Mouse (Mus musculus) neural tube, embryonic 12.5 days (tissue): ENCODE results near the gene Csdc2. TPM values are rescaled to one million over a fixed set of nuclear protein-coding genes. Genes with fewer than 3 reads are reported as not detected.
"Not testable (repeated sequence)": the region's sequence is repeated elsewhere in the genome, so short reads cannot be mapped to it uniquely, and the experiment has no call there.

Experiments used
- ATAC-seq: fragments of 200-750 bp; cut with Nextera tagmentation; 2 replicates; pipeline ENCODE4 v1.8.0; 2017; ENCODE audit warnings: low read depth, mild to moderate bottlenecking, moderate TSS enrichment, moderate library complexity; ENCODE audit not compliant: low FRiP score
- H3K27ac ChIP-seq: fragments of 300-500 bp; sonication (generic); 2 replicates; pipeline ENCODE4 v1.5.1; 2016
- H3K27me3 ChIP-seq: fragments of 300-500 bp; sonication (generic); replicated peaks from 2 replicates; pipeline ENCODE4 v1.6.1; 2016; ENCODE audit warnings: mild to moderate bottlenecking
- H3K36me3 ChIP-seq: fragments of 300-500 bp; sonication (generic); 2 replicates; pipeline ENCODE4 v1.6.1; 2016; ENCODE audit warnings: mild to moderate bottlenecking
- H3K4me1 ChIP-seq: fragments of 300-500 bp; sonication (generic); 2 replicates; pipeline ENCODE4 v1.6.1; 2016
- H3K4me2 ChIP-seq: fragments of 300-500 bp; sonication (generic); replicated peaks from 2 replicates; pipeline ENCODE4 v1.6.1; 2016; ENCODE audit warnings: mild to moderate bottlenecking
- H3K4me3 ChIP-seq: fragments of 300-500 bp; sonication (generic); 2 replicates; pipeline ENCODE4 v1.5.1; 2016
- H3K9ac ChIP-seq: fragments of 300-500 bp; sonication (generic); 2 replicates; pipeline ENCODE4 v1.6.1; 2016; ENCODE audit warnings: mild to moderate bottlenecking
- H3K9me3 ChIP-seq: fragments of 300-500 bp; sonication (generic); 2 replicates; pipeline ENCODE4 v1.6.1; 2016; ENCODE audit warnings: mild to moderate bottlenecking
- WGBS: fragments of 180-500 bp; shearing (Covaris S2); methylation state at CpG from one replicate; pipeline ENCODE4 v1.1.7; 2016; 5-methylcytosine and 5-hydroxymethylcytosine counted together
- polyA plus RNA-seq: library from polyadenylated mRNA; unstranded; fragments of >200 nt; fragmentation: Nextera tagmentation; extraction: Ambion mirVana; gene quantifications from 2 replicates; pipeline ENCODE4 v1.2.1, GENCODE M21; 2016

The Csdc2 gene
- polyA plus RNA-seq, 1 experiment from 2014 or later: 64.8 TPM

- Histone ChIP-seq H3K27ac (no peak overlapping the region), H3K4me2 (peak overlapping the region; percentile 100), H3K4me3 (peak overlapping the region; percentile 61), H3K9ac (no peak overlapping the region), H3K27me3 (no peaks in the 10 kb centered on the region), H3K4me1 (no peaks in the 10 kb centered on the region), H3K9me3 (no peaks in the 10 kb centered on the region), H3K36me3 (no peaks in the 10 kb centered on the region)
- 4% methylated on average over 7 of the region's 8 CpGs for WGBS
- ATAC-seq: peak; percentile 49; the same call in 1 of the 2 replicates
These were observed 24.5 kb downstream of the Csdc2 start for GRCm38 (mm10) chr15:81961078-81961451.

DNA sequence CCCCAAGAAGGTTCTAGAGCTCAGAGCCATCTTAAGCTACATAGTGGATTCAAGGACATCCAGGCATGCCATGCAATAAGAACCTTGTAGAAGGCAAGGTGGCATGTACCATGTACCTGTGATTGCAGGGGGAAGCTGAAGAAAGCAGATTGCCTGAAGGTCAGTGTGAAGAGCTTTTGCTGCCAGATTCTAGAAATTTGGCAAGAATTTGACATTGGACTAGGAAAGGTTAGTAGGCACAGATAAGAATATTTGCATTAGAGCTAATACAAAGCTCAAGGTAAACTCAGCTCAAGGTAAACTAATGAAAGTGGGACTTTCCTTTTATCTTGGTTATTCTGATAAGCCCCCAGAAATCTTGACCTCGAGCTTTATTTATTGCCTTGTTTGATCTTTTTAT is 27.7 kb downstream of the Csdc2 start:
- Histone ChIP-seq H3K4me2 (no peak overlapping the region), H3K27me3 (no peaks in the 10 kb centered on the region), H3K9me3 (no peaks in the 10 kb centered on the region), H3K4me1 (no peaks in the 10 kb centered on the region), H3K27ac (no peak overlapping the region), H3K36me3 (no peaks in the 10 kb centered on the region), H3K4me3 (no peak overlapping the region), H3K9ac (no peak overlapping the region)
- WGBS: 58% methylated on average over 1 of the region's 1 CpGs
- no peak for ATAC-seq

DNA sequence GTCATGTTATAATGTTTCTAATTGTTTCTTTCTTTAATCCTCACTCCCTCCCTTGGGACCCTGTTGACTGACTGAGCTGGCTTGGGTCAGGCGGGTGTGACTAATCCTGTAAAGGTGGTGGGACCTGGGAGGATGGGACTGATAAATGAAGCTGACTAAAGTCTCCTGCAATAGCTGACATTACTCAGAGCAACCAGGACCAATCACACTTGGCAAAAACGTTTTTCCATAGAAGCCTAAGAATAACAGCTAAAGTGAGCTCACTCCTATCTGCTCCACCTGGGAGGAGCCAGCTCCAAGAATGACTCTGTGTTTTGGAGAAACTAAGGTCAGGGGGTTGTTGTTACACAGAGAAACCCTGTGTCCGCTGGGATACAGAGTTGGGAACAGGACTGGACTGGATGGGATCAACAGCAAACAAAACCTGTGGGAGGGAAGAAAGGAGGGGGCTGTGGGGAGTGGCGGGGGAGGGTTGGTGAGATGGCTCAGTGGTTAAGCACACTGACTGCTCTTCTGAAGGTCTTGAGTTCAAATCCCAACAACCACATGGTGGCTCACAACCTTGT is 28.5 kb downstream of the Csdc2 start:
- no peak for ATAC-seq
- no peaks in the 10 kb centered on the region for H3K36me3 ChIP-seq
- no peak overlapping the region for H3K27ac ChIP-seq
- no peak overlapping the region for H3K9ac ChIP-seq
- no peak overlapping the region for H3K4me3 ChIP-seq
- no peaks in the 10 kb centered on the region for H3K27me3 ChIP-seq
- no peak overlapping the region for H3K4me2 ChIP-seq
- WGBS: 70% methylated on average over 4 of the region's 4 CpGs
- H3K9me3 ChIP-seq: no peaks in the 10 kb centered on the region
- no peaks in the 10 kb centered on the region for H3K4me1 ChIP-seq

DNA sequence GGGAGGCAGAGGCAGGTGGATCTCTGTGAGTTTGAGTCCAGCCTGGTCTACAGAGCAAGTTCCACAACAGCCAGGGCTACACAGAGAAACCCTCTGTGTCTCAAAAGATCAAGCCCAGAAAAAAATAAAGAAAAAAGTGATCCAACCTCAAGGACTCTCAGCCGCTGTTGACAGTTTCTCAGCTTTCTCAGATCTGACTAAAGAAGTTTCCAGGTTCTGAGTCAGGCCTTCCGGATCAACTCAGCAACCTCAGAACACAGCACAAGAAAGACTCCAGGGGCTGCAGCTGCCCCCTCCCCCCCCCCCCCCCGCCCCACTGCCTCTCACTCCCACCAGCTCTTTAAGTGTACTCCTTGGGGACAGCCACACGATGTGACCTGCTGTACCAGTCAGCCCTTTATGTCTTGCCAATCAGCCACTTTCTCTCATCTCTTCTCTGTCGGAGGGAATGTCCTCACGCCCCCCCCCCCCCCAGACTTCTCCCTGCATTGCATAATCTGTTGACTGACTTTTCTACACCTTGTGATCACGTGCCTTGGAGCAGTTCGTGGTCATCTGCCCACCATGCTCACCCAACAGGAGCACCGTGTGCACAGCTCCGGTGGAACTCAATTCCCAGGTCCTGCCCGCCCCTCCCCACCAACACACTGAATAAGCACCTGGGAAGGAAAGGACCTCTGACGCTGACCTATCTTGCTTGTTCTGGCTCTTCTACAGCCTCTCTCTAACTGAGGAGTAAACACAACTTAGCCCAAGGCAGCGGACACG is 29.7 kb downstream of the Csdc2 start:
- Histone ChIP-seq H3K27ac (no peak overlapping the region), H3K9me3 (no peaks in the 10 kb centered on the region), H3K4me1 (no peaks in the 10 kb centered on the region), H3K4me2 (no peak overlapping the region), H3K9ac (no peak overlapping the region), H3K36me3 (no peaks in the 10 kb centered on the region), H3K27me3 (no peaks in the 10 kb centered on the region), H3K4me3 (no peak overlapping the region)
- WGBS: 83% methylated on average over 13 of the region's 14 CpGs
- ATAC-seq: no peak

GRCm38 (mm10) chr15:81967821-81968220 is 31.3 kb downstream of the Csdc2 start:
- WGBS: 91% methylated on average over 5 of the region's 5 CpGs
- Histone ChIP-seq H3K4me2 (no peak overlapping the region), H3K36me3 (no peaks in the 10 kb centered on the region), H3K4me3 (no peak overlapping the region), H3K9me3 (0 out of 2 replicates have a peak, but pooled peaks cover 5% of the 10 kb centered on the region), H3K27me3 (no peaks in the 10 kb centered on the region), H3K27ac (no peak overlapping the region), H3K9ac (no peak overlapping the region), H3K4me1 (no peaks in the 10 kb centered on the region)
- ATAC-seq: no peak

DNA sequence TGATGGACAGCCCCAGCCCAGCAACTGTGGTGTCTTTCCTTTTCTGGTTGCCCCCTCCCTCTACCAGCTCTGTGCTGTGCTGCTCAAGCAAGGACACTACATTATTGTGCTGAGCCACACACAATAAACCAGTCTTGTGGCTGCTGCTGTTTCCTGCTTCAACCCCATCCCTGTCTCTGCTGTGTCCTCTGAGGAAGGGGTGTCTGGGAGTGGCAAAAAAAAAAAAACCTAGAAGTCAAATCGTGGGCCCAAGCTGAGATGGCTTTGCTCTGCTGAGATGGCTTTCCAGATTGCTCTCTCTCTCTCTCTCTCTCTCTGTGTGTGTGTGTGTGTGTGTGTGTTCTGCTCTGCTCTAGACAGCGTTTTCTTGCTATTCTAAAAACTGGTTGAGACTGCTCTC is 31.9 kb downstream of the Csdc2 start:
- Histone ChIP-seq H3K36me3 (no peaks in the 10 kb centered on the region), H3K27ac (no peak overlapping the region), H3K27me3 (no peaks in the 10 kb centered on the region), H3K4me1 (no peaks in the 10 kb centered on the region), H3K9me3 (0 out of 2 replicates have a peak, but pooled peaks cover 5% of the 10 kb centered on the region), H3K9ac (no peak overlapping the region), H3K4me2 (no peak overlapping the region), H3K4me3 (no peak overlapping the region)
- ATAC-seq: no peak
- WGBS: 68% methylated on average over 2 of the region's 2 CpGs

DNA sequence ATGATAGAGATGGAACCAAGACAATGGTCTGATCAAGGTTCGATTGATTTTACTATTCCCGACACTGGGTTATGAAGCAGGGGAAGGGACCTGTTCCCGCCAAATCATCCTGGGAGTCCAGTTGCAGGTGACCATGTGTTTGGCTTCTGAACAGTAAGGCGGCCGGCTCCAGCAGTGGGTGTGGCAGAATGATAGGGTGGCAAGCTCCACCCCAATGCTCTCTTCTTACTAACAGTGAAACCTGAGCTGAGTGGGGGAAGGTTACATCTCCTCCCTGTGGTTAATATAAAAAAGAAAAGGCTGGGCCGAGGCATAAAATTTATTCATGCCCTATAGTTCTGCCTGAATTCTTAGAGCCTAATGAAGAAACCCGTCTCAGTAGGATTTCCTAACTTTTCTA is 32.6 kb downstream of the Csdc2 start:
- H3K9me3 ChIP-seq: 0 out of 2 replicates have a peak, but pooled peaks cover 5% of the 10 kb centered on the region
- H3K27ac ChIP-seq: no peak overlapping the region
- WGBS: 73% methylated on average over 7 of the region's 7 CpGs
- H3K4me2 ChIP-seq: no peak overlapping the region
- H3K4me3 ChIP-seq: no peak overlapping the region
- ATAC-seq: no peak
- H3K4me1 ChIP-seq: no peaks in the 10 kb centered on the region
- H3K9ac ChIP-seq: no peak overlapping the region
- no peaks in the 10 kb centered on the region for H3K27me3 ChIP-seq
- no peaks in the 10 kb centered on the region for H3K36me3 ChIP-seq

- not testable (repeated sequence) for H3K27me3 ChIP-seq, H3K36me3 ChIP-seq, H3K9me3 ChIP-seq, H3K4me2 ChIP-seq, H3K27ac ChIP-seq, H3K9ac ChIP-seq, H3K4me3 ChIP-seq, ATAC-seq, H3K4me1 ChIP-seq
- WGBS: 73% methylated on average over 6 of the region's 6 CpGs
These were observed 33.1 kb downstream of the Csdc2 start for GRCm38 (mm10) chr15:81969635-81970034.

- H3K4me1 ChIP-seq, H3K27ac ChIP-seq, ATAC-seq, H3K36me3 ChIP-seq, H3K4me3 ChIP-seq, H3K9ac ChIP-seq, H3K4me2 ChIP-seq, H3K9me3 ChIP-seq, H3K27me3 ChIP-seq: not testable (repeated sequence)
- 87% methylated on average over 4 of the region's 4 CpGs for WGBS
These were observed 33.9 kb downstream of the Csdc2 start for GRCm38 (mm10) chr15:81970498-81970897.

GRCm38 (mm10) chr15:81975156-81975555 is 38.6 kb downstream of the Csdc2 start:
- not testable (repeated sequence) for ATAC-seq, H3K4me3 ChIP-seq, H3K36me3 ChIP-seq, H3K27ac ChIP-seq, H3K27me3 ChIP-seq, H3K9me3 ChIP-seq, H3K4me2 ChIP-seq, H3K9ac ChIP-seq, H3K4me1 ChIP-seq
- 92% methylated on average over 8 of the region's 8 CpGs for WGBS

GRCm38 (mm10) chr15:81980321-81980720 is 43.8 kb downstream of the Csdc2 start, which contains the start of gene 1700029P11Rik:
TSS of gene 1700029P11Rik (plus strand) at chr15:81980540.
- H3K27ac ChIP-seq: no peak within 1 kb of the TSS
- H3K4me2 ChIP-seq: no peak within 1 kb of the TSS
- no peak within 1 kb of the TSS for H3K4me3 ChIP-seq
- no peak for ATAC-seq
- H3K4me1 ChIP-seq: no peaks in the 10 kb centered on the region
- no peaks in the 10 kb centered on the region for H3K27me3 ChIP-seq
- 93% methylated on average over 23 of the region's 23 CpGs for WGBS
- H3K9ac ChIP-seq: no peak within 1 kb of the TSS
- 0 out of 2 replicates have a peak, but pooled peaks cover 2% of the 10 kb centered on the region for H3K9me3 ChIP-seq
- no peaks in the 10 kb centered on the region for H3K36me3 ChIP-seq

DNA sequence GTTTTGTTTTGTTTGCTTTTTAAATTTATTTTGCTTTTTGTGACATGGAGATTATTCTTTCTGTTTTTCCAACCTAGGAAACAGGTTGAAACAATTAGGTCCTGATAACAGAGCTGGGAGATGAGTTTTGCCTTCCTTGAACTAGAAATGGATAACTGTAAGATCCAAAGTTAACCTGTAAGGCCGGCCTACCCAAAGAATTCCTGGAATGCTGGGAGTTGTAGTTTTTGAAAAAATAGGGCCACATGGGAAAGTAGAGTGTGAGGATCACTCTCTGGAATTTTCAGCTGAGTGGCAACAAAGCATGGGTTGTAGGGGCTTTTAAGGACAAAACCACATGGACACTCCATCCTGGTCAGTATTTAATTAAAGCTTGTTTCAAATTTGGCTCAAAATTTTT is 45.6 kb downstream of the Csdc2 start:
- no peak overlapping the region for H3K4me2 ChIP-seq
- no peaks in the 10 kb centered on the region for H3K36me3 ChIP-seq
- no peak overlapping the region for H3K9ac ChIP-seq
- no peak overlapping the region for H3K27ac ChIP-seq
- no peaks in the 10 kb centered on the region for H3K9me3 ChIP-seq
- no peak overlapping the region for H3K4me3 ChIP-seq
- no peak for ATAC-seq
- H3K4me1 ChIP-seq: no peaks in the 10 kb centered on the region
- no peaks in the 10 kb centered on the region for H3K27me3 ChIP-seq
- 60% methylated on average over 1 of the region's 1 CpGs for WGBS
